Mouse (Mus musculus) heart, postnatal 14 days (tissue): Measurements from ENCODE around the gene Tsen54. TPM values are rescaled to one million over a fixed set of nuclear protein-coding genes. Genes with fewer than 3 reads are reported as not detected.
A peak's percentile ranks its signal among the peaks of the same experiment; 100 is the strongest.

Source experiments
- DNase-seq, 2 experiments: peaks; one replicate each; pipeline ENCODE4 v3.0.0; 2021 to 2022
- intact Hi-C: fragments of 180-260 bp; cut with DNase I; formaldehyde crosslinking; loops from one replicate; pipeline ENCODE4 v1.15.1; 2025
- total RNA-seq, 2 experiments: library from RNA; stranded (reverse); gene quantifications; 2 replicates each; pipeline ENCODE4 v1.2.3; 2021

Gene Tsen54
- total RNA-seq, 2 experiments from 2014 or later = 8.7 to 12.1 TPM

DNA sequence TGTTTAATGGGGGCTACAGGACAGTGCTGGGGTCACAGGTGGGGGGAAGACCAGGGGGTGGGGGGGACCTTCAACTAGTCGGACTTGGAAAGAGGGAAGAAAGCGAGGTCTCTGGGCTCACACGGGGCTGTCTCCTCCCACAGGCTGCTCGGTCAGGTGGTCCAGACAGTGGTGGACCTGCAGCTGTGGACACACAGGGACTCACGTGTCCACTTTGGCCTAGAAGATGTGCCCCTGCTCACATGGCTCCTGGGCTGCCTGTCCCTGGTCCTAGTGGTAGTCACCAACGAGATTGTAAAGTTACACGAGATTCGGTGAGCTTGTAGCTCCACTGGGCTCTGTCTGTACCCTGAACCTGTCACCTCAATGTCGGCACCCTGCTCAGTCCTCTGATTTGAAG lies 16.9 kb upstream of the Tsen54 start:
- intact Hi-C loops = no loop called here

DNA sequence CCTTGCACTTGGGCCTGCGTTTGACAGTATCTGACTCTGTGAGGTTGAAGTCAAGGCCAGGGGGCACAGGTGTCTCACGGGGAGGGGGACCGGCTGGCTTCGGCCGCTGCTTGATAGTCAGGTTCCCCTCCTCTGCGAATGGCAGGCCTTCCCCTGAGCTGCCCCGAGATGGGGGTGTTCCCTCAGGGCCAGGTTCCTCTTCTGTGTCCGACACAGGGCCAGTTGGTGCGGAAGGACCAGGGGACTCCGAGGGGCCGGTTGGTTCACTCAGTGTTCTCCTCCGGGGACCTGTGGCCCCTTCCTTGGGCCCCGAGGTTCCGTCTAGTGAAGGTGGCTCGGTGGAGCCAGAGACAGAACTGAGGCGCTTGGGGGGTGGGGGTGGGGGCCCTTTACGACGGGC lies 13.5 kb upstream of the Tsen54 start:
- intact Hi-C loops = loop anchor here (2.0 kb wide), 1 partner anchor 16 kb away; no protein-coding TSS in a partner anchor
- DNase-seq = no peak

More for the DNA sequence above, 16.9 kb upstream of the Tsen54 start:
- no peak for DNase-seq

GRCm38 (mm10) chr11:115803072-115803709 lies 11.3 kb upstream of the Tsen54 start:
- intact Hi-C loops = no loop called here
- no peak for DNase-seq

DNA sequence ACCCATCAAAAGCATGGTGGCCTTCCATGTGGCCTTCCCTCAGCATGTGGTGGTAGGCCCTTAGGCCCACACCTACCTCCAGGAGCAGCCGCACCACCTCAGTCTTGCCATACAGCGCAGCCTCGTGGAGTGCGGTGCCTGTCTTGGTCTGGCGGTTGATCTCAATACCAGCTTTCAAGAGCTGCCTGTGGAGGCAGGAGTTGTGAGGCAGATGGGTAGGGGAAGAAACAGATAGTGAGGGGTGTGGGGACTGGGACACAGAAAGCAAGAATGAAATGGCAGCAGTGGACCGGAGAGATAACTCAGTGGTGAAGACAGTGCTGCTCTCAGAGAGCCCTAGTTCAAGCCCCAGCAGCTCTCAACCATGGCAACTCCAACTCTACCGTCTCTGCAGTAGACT lies 9.5 kb upstream of the Tsen54 start:
- no peak for DNase-seq
- intact Hi-C loops = no loop called here

DNA sequence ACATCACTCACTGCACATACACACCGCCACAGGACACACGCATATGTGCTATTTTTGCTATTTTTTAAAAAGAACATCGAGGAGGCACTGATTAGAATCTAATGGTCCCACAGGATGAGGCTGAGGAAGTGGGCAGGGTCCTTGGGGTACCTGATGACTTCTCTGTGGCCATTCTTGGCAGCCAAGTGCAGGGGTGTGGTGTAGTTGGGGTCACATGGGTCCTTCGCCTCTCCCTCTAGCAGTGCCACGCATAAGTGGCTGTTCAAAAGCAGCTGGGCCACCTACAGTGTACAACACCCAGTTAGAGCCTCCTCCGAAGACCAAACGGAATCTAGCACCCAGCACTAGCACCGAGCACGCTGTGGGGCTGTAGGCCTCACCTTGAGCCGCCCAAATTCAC lies 8.4 kb upstream of the Tsen54 start:
- intact Hi-C loops = no loop called here
- DNase-seq = no peak

GRCm38 (mm10) chr11:115807306-115807705 lies 7.2 kb upstream of the Tsen54 start:
- no peak for DNase-seq
- intact Hi-C loops = no loop called here

- DNase-seq = no peak
- intact Hi-C loops = no loop called here
Measured at GRCm38 (mm10) chr11:115807971-115808370, 6.6 kb upstream of the Tsen54 start.

DNA sequence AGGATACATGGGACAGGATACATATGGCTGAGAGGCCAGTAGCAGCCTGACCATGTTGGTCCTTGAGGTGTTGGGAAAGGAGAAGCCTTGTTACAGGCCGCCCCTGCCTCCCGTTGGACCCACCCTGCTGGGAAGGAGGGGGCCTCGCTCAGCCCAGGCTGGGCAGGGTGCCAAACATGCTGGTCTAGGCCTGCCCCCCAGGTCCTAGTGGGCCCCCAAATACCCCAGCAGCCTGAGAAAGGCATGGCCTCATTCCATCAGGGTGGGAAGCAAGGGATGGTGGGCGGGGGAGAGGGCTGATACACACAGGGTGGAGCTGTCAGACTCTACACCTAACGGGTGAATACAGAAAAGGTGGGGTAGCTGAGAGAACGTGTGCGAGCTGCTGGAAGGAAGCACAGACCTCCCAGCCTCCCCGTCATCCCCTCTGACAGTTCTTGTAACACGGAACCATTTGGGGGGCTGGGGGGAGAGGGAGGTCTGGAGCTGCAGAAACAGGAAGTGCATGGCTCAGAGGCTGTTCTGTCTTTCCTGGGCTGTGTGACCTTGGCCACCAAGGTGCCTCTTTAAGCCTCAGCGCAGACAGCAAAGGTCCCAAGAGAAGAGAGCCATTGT lies 5.7 kb upstream of the Tsen54 start:
- DNase-seq = peak; percentile 69 to 75
- intact Hi-C loops = no loop called here

GRCm38 (mm10) chr11:115809311-115809781 lies 5.2 kb upstream of the Tsen54 start:
- intact Hi-C loops = no loop called here
- peak; percentile 55 to 70 for DNase-seq

DNA sequence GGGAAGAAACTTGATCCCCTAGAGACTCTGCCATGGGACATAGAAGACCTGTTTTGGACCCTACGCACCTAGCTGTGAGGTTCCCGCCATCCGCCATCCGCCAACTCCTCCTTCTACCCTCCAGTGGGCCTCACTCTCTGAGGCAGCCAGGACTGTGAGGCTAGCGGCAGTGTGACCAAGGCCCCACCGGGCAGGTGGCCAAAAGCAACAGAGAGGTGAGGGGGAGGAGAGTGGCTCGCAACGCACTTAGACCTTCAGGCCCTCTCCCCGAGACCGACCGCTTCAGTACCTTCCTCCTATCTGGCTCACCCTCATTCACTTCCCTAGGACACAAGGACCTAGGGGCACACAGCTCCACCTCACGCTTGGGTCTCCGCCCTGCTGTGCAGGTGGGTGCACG lies 4.1 kb upstream of the Tsen54 start:
- intact Hi-C loops = loop anchor here (5.0 kb wide), 1 partner anchor 163 kb away; no protein-coding TSS in a partner anchor
- DNase-seq = peak; percentile 71 to 75

DNA sequence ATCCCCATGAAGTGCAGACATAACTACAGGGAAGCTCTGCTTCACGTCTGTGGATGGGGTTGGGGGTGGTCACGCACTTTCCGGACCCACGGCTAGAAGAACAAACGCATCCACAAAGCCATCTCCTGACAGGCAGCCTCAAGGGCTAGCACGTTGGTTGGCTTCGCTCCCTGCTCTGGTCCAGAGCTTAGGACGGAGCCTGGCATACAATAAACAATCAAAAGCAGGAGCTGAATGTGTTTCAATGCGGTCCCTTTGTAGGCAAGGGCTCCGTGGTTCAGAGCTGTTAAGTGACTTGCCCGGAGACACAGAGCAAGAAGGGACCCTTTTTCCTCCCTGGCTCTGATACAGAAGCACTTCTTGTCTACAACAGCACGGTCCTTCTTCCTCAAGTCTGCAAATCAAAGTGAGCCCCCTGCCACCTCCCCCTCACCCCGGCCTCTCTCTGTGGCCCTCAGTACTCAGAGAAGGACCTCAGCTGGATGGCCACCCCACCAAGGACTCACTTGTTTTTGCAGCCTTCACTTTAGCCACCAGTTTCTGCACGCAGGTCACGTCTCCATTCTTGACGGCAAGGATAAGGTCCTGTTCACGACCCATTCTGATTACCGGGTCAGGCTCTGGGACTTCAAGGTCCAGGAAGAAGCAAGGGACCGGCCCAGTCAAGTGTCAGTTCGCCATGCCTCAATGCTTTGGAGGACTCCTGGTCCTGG lies 3.0 kb upstream of the Tsen54 start:
- DNase-seq = no peak
- intact Hi-C loops = loop anchor here (2.0 to 5.0 kb wide), 2 partner anchors 35 to 164 kb away; no protein-coding TSS in a partner anchor

DNA sequence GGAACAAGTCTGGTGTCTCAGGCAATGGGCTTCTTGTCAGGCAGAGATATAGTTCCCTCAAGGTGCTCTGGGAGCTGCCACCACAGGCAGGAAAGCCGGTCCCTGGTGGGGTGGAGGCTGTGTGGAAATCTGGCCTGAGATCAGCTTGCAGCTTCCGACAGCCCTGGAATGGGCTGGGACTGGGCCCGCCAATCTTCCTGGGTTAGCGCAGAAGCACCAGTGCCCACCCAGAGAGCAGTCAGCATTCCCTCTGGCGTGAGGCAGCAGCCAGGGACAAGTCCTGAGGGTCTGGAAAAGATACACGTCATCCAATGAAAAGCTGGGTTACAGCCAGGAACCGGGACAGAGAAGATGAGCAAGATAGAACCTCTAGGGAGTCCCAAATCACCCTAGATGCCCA lies 2.4 kb upstream of the Tsen54 start:
- DNase-seq = peak; percentile 56 to 64
- intact Hi-C loops = loop anchor here (2.0 to 5.0 kb wide), 2 partner anchors 35 to 165 kb away; no protein-coding TSS in a partner anchor

GRCm38 (mm10) chr11:115812533-115813420 lies 1.7 kb upstream of the Tsen54 start:
- intact Hi-C loops = loop anchor here (2.0 to 5.0 kb wide), 2 partner anchors 36 to 165 kb away; no protein-coding TSS in a partner anchor
- no peak for DNase-seq

DNA sequence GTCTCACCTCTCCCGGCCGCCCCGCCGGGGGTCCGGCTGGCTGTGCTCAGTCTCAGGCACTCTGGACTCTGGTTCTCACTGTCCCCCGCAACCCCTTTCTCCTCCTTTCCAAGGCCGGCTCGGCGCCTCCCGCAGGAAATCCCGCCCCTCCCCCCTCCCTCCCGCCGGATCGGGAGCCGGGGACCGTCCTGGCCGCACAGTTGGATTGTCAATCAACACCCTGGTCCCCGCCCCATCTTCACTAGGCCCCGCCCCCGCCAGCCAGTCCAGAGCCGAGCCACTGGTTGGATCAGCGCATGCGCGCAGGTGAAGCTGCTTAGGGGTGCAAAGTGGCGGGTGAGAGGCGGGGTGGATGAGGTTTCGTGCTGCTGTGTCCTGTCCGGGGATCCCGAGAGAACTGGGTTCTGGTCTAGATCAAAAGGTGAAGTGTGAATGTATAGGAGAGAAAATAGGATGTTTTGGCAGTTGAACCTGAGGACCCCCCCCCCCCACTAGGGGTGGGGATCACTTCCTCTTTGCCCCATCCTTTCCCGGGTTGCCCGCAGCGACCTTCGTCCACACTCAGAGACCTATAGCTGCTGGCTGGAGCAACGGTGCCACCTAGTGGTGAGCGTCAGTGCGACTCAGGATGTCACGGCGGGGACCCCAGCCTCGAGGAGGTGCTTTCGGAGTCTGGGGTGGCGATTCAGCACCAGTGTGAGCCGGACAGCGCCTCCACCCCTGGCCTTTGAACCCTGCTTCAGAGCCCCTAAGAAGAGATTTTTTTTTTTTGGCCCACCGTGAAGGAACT lies 822 bp upstream of the Tsen54 start, which contains the start of gene Caskin2:
TSS of gene Caskin2 (minus strand) at position 133 of the 790 bp plus-strand sequence.
- intact Hi-C loops = loop anchor here (1.0 to 5.0 kb wide), 4 partner anchors 37 to 166 kb away; partner anchors contain the start of gene Myo15b

DNA sequence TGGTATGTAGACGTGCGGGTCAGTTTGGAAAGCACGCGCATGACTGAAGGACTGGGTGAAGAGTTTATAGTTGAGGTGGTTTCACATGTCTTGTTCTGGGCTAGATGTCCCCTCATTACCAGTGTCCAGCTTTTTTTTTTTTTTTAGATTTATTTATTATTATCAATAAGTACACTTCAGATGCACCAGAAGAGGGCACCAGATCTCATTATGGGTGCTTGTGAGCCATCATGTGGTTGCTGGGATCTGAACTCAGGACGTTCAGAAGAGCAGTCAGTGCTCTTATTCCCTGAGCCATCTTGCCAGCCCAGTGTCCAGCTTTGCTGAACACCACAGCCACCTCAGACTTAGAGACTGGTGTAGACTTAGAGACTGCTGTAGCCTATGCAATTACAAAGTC lies 2.8 kb downstream of the Tsen54 start:
- intact Hi-C loops = no loop called here
- DNase-seq = no peak

More for the DNA sequence above, 822 bp upstream of the Tsen54 start, which contains the start of gene Caskin2:
- DNase-seq = peak; percentile 97

DNA sequence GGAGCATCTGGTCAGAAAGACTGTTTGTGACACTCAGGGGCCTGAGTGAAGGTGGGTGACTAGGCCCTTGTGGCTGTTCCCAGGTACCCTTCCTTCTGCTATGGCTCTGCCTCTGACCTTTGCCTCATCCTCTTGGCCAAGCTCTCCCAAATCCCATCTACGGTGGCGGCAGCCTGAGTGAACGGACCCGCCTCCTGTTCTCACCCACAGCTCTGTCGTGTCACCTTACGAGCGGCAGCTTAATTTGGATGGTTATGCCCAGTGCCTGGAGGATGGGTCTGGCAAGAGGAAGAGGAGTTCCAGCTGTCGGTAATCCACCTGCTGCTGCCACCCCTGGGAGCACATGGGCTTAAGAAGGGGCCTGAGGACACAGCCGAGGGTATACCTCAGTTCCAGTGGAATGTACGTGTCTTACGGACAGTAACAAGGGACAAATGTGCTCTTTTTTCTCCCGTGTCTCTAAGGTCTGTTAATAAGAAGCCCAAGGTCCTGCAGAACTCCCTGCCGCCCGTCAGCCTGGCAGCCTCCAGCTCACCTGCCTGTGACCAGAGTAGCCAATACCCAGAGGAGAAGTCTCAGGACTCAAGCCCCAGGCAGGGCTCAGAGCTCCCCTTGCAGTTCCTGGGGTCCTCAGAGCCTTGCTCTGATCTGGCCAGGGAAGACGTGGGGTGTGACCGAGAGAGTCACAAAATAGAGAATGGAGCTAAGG lies 5.5 kb downstream of the Tsen54 start:
- intact Hi-C loops = loop anchor here (5.0 kb wide), 1 partner anchor 328 kb away; the partner anchor contains the start of gene Nt5c
- DNase-seq = no peak

GRCm38 (mm10) chr11:115821001-115821400 lies 6.5 kb downstream of the Tsen54 start:
- no peak for DNase-seq
- intact Hi-C loops = loop anchor here (5.0 kb wide), 1 partner anchor 329 kb away; the partner anchor contains the start of gene Nt5c
